Mouse (Mus musculus): Measurements from ENCODE around the gene Kdelr1. TPM values are rescaled to one million over a fixed set of nuclear protein-coding genes. Genes with fewer than 3 reads are reported as not detected.

The Kdelr1 gene
- polyA plus RNA-seq (2012; fragmentation: generic; extraction: Trizol): 100 to 1,000 TPM; 128 to 197 TPM

GRCm38 (mm10) chr7:45872624-45873023 is at the start of gene Kdelr1:
Gene Kdelr1 (plus strand): TSS chr7:45872772.

GRCm38 (mm10) chr7:45824598-45824997 is 48.0 kb upstream of the Kdelr1 start, which contains the start of gene Kcnj14:
Gene Kcnj14 (minus strand): TSS chr7:45824782.

DNA sequence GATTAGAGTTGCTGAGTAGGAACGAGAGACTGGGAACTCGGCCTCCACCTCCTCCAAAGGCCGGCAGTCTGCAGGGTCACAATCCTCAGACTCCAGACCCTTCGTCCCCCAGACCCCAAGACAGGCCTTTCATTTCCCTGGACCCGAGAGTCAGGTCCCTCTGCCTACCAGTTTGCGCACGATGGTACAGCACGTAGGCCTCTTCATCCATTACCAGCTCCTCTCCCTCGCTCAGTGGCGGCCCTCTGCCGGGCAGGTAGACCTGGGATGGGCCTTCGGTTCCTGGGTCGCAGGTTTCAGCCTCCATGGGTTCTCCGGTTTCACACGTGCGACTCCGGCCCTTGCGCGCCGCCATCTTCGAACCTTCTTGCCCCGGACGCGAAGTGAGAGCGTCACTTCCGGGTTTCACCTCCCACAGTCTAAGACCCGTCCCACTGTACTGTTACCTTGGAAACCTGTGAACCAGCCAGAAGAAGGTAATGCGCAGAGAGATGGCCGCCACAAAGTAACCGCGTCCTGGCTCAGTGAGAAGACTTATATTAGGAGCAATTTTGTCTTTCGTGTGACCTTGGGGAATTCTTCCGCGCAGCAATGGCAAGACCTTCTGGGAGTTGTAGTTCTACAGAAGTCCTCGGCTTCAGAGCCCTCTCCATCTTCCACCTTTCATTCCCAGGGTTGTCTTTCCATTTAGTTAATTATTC is 42.0 kb upstream of the Kdelr1 start, which contains the start of gene Grwd1:
Gene Grwd1, minus strand, starts transcription at position 518 of the 701 bp plus-strand sequence.

GRCm38 (mm10) chr7:45878278-45878677 is 5.7 kb downstream of the Kdelr1 start, which contains the start of gene Grin2d:
Gene Grin2d (minus strand): TSS chr7:45878378.

DNA sequence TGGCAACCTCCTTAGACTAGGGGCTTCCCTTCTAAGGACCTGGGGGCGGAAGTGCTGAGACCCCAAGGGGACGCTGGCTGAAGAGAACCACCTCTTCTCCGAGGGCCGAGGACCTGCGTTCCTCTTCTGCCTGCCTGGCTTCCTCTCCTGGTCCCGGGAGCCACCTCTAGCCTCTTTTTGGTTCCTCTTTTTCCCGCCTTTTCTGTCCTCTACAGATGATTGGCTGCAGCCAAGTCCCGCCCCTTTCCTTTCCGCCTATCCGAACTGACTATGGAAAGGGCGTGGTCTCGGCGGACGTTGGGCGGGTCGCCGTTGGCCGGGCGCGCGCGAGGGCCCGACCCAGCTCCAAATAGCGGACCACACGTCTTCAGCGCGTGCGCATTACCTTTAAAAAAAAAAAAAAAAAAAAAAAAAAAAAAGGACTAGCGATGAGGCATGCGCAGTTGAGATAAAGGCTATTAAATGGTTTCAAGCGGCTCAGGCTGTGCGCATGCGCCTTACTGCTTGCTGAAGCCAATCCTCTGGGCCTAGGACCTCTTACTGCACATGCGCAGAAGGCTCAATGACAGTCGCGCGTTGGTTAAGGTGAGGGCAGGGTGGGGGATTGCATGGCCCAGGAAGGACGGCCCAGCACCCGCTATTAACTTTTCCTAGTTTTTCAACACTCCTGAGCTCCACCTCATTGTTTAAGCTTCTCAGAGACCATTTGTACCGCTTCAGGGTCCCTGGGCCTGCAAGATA is 24.1 kb downstream of the Kdelr1 start, which contains the start of the genes Syngr4 and Tmem143:
Gene Syngr4, minus strand, starts transcription at position 198 of the 741 bp plus-strand sequence.
Gene Tmem143, plus strand, starts transcription at position 425 of the 741 bp plus-strand sequence.

DNA sequence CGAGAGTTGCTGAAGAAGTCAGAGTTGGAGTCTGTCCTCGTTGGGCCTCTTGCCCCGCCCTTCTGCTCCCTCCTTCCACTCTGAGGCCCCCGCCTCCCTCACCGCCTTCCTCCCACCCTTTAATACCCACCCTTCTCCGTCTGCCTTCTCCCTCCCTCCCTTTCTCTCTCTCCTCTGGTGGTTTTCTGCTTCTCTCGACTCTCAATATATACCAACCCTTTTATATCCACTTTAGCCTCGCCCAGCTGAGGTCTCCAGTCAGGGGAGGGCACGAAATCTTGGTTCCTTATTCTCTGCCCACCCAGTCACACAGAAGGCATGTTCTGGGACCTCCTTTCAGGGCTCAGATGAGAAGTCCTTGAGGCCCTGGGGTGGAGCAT is 48.7 kb downstream of the Kdelr1 start, which contains the start of gene Emp3:
Gene Emp3, minus strand, starts transcription at position 163 of the 380 bp plus-strand sequence.

DNA sequence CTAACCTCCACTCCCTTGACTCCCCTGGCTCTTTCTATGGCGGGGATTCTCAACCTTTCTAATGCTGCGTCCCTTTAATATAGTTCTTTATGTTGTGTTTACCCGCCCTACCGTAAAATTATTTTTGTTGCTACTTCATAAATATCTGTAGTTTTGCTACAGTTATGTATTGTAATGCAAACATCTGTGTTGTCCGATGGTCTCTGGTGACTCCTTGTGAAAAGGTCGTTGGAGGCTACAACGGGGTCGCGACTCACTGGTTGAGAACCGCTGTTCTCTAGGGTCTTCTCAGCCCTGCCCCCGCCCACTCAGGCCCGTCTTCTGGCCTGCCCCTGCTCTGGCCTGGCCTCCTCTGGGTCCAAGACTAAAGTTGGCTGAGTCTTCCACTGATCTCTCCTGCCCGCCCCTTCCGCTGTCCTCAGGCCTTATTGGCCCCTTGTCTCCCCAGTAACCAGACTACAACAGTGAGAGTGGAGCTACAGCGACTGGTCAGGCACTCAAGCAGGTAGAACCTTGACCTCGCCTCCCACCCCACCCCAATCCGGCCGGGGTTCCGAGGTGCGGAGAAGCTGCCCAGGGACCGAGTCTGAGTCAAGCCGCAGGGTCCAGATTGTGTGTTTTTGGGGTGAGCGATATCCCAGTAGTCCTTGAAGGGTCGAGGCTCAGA is 51.3 kb downstream of the Kdelr1 start, which contains the start of gene Ccdc114:
Gene Ccdc114, plus strand, starts transcription at position 311 of the 667 bp plus-strand sequence.

Other genes with a start within 250 kb of the Kdelr1 start
- under 1 TPM; 0.05 to 0.07 TPM for gene Rasip1, start 245.3 kb upstream of the Kdelr1 start, polyA plus RNA-seq (2012; fragmentation: generic; extraction: Trizol)
- 1 to 10 TPM in 1 of 2 experiments, under 1 TPM in 1; 0.05 to 1.3 TPM for gene Mamstr, start 232.8 kb upstream of the Kdelr1 start, polyA plus RNA-seq (2012; fragmentation: generic; extraction: Trizol)
- gene Fut2, start 206.4 kb upstream of the Kdelr1 start, polyA plus RNA-seq (2012; fragmentation: generic; extraction: Trizol): under 1 TPM in 1 of 2 experiments, not detected in 1; 0.06 TPM
- 1 to 10 TPM in 1 of 2 experiments, under 1 TPM in 1; 0.04 to 3.3 TPM for gene Ntn5, start 188.8 kb upstream of the Kdelr1 start, polyA plus RNA-seq (2012; fragmentation: generic; extraction: Trizol)
- gene Sec1, start 178.4 kb upstream of the Kdelr1 start, polyA plus RNA-seq (2012; fragmentation: generic; extraction: Trizol): 1 to 10 TPM in 1 of 2 experiments, under 1 TPM in 1; 0.42 to 1.3 TPM
- gene Car11, start 172.9 kb upstream of the Kdelr1 start, polyA plus RNA-seq (2012; fragmentation: generic; extraction: Trizol): 10 to 100 TPM in 1 of 2 experiments, under 1 TPM in 1; 0.81 to 21.1 TPM
- gene Dbp, start 167.7 kb upstream of the Kdelr1 start, polyA plus RNA-seq (2012; fragmentation: generic; extraction: Trizol): 10 to 100 TPM; 13.0 to 47.5 TPM
- 1,000 to 10,000 TPM; 3,564 to 8,503 TPM for gene Rpl18, start 157.3 kb upstream of the Kdelr1 start, polyA plus RNA-seq (2012; fragmentation: generic; extraction: Trizol)
- gene Sphk2, start 154.8 kb upstream of the Kdelr1 start, polyA plus RNA-seq (2012; fragmentation: generic; extraction: Trizol): 10 to 100 TPM; 13.6 to 20.8 TPM
- under 1 TPM; 0.05 to 0.09 TPM for gene Fam83e, start 151.6 kb upstream of the Kdelr1 start, polyA plus RNA-seq (2012; fragmentation: generic; extraction: Trizol)
- gene Spaca4, start 147.0 kb upstream of the Kdelr1 start, polyA plus RNA-seq (2012; fragmentation: generic; extraction: Trizol): under 1 TPM in 1 of 2 experiments, not detected in 1; 0.12 TPM
- gene Lmtk3, start 89.0 kb upstream of the Kdelr1 start, polyA plus RNA-seq (2012; fragmentation: generic; extraction: Trizol): under 1 TPM; 0.12 to 0.25 TPM
- gene Sult2b1, start 88.1 kb upstream of the Kdelr1 start, polyA plus RNA-seq (2012; fragmentation: generic; extraction: Trizol): under 1 TPM; 0.11 to 0.41 TPM
- gene Cyth2, start 58.2 kb upstream of the Kdelr1 start, polyA plus RNA-seq (2012; fragmentation: generic; extraction: Trizol): 100 to 1,000 TPM; 107 to 115 TPM
- gene Kcnj14, start 48.0 kb upstream of the Kdelr1 start, polyA plus RNA-seq (2012; fragmentation: generic; extraction: Trizol): under 1 TPM; 0.09 to 0.12 TPM
- 10 to 100 TPM; 21.2 to 84.5 TPM for gene Grwd1, start 41.8 kb upstream of the Kdelr1 start, polyA plus RNA-seq (2012; fragmentation: generic; extraction: Trizol)
- 1 to 10 TPM in 1 of 2 experiments, under 1 TPM in 1; 0.42 to 2.0 TPM for gene Grin2d, start 5.6 kb downstream of the Kdelr1 start, polyA plus RNA-seq (2012; fragmentation: generic; extraction: Trizol)
- gene Syngr4, start 23.9 kb downstream of the Kdelr1 start, polyA plus RNA-seq (2012; fragmentation: generic; extraction: Trizol): 1 to 10 TPM in 1 of 2 experiments, under 1 TPM in 1; 0.63 to 2.8 TPM
- gene Tmem143, start 24.2 kb downstream of the Kdelr1 start, polyA plus RNA-seq (2012; fragmentation: generic; extraction: Trizol): 10 to 100 TPM in 1 of 2 experiments, 1 to 10 TPM in 1; 6.6 to 20.6 TPM
- 1,000 to 10,000 TPM in 1 of 2 experiments, 100 to 1,000 TPM in 1; 899 to 1,094 TPM for gene Emp3, start 48.6 kb downstream of the Kdelr1 start, polyA plus RNA-seq (2012; fragmentation: generic; extraction: Trizol)
- gene Ccdc114, start 51.3 kb downstream of the Kdelr1 start, polyA plus RNA-seq (2012; fragmentation: generic; extraction: Trizol): under 1 TPM; 0.41 to 0.73 TPM
- gene Abcc6, start 157.5 kb downstream of the Kdelr1 start, polyA plus RNA-seq (2012; fragmentation: generic; extraction: Trizol): under 1 TPM in 1 of 2 experiments, not detected in 1; 0.01 TPM
- 10 to 100 TPM; 22.3 to 32.0 TPM for gene Nomo1, start 160.9 kb downstream of the Kdelr1 start, polyA plus RNA-seq (2012; fragmentation: generic; extraction: Trizol)
- not detected for gene Kcnj11, start 228.0 kb downstream of the Kdelr1 start, polyA plus RNA-seq (2012; fragmentation: generic; extraction: Trizol)

Measured in C3H10T1/2 (cell line).